Mouse (Mus musculus): Measurements from ENCODE around the gene Pcgf6.

Pcgf6 gene

GRCm38 (mm10) chr19:47050271-47051032 is at the start of gene Pcgf6:
TSS of gene Pcgf6 (minus strand) at chr19:47050906.
- peak; percentile 95 for DNase-seq (ENCODE audit: low read depth, low spot score)

GRCm38 (mm10) chr19:47090550-47091156 is 39.9 kb upstream of the Pcgf6 start, which contains the start of the genes Usmg5 and Pdcd11:
TSS of gene Usmg5 (minus strand) at chr19:47090647.
TSS of gene Pdcd11 (plus strand) at chr19:47090768.
- peak; percentile 99 for DNase-seq (ENCODE audit: low read depth, low spot score)

- DNase-seq (ENCODE audit: low read depth, low spot score) = peak; percentile 20
Observed at GRCm38 (mm10) chr19:47089718-47090525, 39.2 kb upstream of the Pcgf6 start.

- peak; percentile 25 for DNase-seq (ENCODE audit: low read depth, low spot score)
Observed at GRCm38 (mm10) chr19:47088226-47088625, 37.5 kb upstream of the Pcgf6 start.

GRCm38 (mm10) chr19:47067924-47068611 is 17.4 kb upstream of the Pcgf6 start:
- peak; percentile 93 for DNase-seq (ENCODE audit: low read depth, low spot score)

GRCm38 (mm10) chr19:47067096-47067882 is 16.6 kb upstream of the Pcgf6 start, which contains the start of gene Taf5:
TSS of gene Taf5 (plus strand) at chr19:47067746.
- peak; percentile 99 for DNase-seq (ENCODE audit: low read depth, low spot score)

- DNase-seq (ENCODE audit: low read depth, low spot score) = no peak
Observed at GRCm38 (mm10) chr19:47065860-47066259, 15.2 kb upstream of the Pcgf6 start.

GRCm38 (mm10) chr19:47057684-47058083 is 7.0 kb upstream of the Pcgf6 start:
- DNase-seq (ENCODE audit: low read depth, low spot score) = no peak

- DNase-seq (ENCODE audit: low read depth, low spot score) = no peak
Observed at GRCm38 (mm10) chr19:47053471-47053870, 2.8 kb upstream of the Pcgf6 start.

GRCm38 (mm10) chr19:47052927-47053326 is 2.2 kb upstream of the Pcgf6 start:
- no peak for DNase-seq (ENCODE audit: low read depth, low spot score)

- DNase-seq (ENCODE audit: low read depth, low spot score) = no peak
Observed at GRCm38 (mm10) chr19:47049840-47050239, 866 bp downstream of the Pcgf6 start.

- no peak for DNase-seq (ENCODE audit: low read depth, low spot score)
Observed at GRCm38 (mm10) chr19:47049061-47049460, 1.6 kb downstream of the Pcgf6 start.

GRCm38 (mm10) chr19:47047236-47047833 is 3.4 kb downstream of the Pcgf6 start:
- DNase-seq (ENCODE audit: low read depth, low spot score) = no peak

GRCm38 (mm10) chr19:47046343-47046742 is 4.4 kb downstream of the Pcgf6 start:
- peak; percentile 24 for DNase-seq (ENCODE audit: low read depth, low spot score)

GRCm38 (mm10) chr19:47043608-47044007 is 7.1 kb downstream of the Pcgf6 start:
- DNase-seq (ENCODE audit: low read depth, low spot score) = no peak

GRCm38 (mm10) chr19:47040720-47041473 is 9.8 kb downstream of the Pcgf6 start:
- DNase-seq (ENCODE audit: low read depth, low spot score) = peak; percentile 79

GRCm38 (mm10) chr19:47036596-47036995 is 14.1 kb downstream of the Pcgf6 start:
- DNase-seq (ENCODE audit: low read depth, low spot score) = no peak

GRCm38 (mm10) chr19:47034916-47035315 is 15.8 kb downstream of the Pcgf6 start:
- peak; percentile 78 for DNase-seq (ENCODE audit: low read depth, low spot score)

GRCm38 (mm10) chr19:47031770-47032169 is 18.9 kb downstream of the Pcgf6 start:
- DNase-seq (ENCODE audit: low read depth, low spot score) = peak; percentile 49

All from brain, adult 2 months (tissue).